Mouse (Mus musculus): ENCODE results near the gene Mettl15.

- TF ChIP-seq POLR2A (IDR thresholded peaks at IDR 0.05; ENCODE audit: control insufficient read depth, extremely low read depth, insufficient read depth, low read length, poor library complexity) (no peak), CTCF (IDR thresholded peaks at IDR 0.05; ENCODE audit: borderline replicate concordance, control insufficient read depth, extremely low read depth, insufficient read depth, low read length, poor library complexity) (no peak)
Measured at GRCm38 (mm10) chr2:109262779-109263178, 17.8 kb downstream of the Mettl15 start.
